Mouse (Mus musculus) limb, embryonic 15.5 days (tissue): Measurements from ENCODE around the gene Calm1. TPM values are rescaled to one million over a fixed set of nuclear protein-coding genes. Genes with fewer than 3 reads are reported as not detected.
"Not testable (repeated sequence)": the region's sequence is repeated elsewhere in the genome, so short reads cannot be mapped to it uniquely, and the experiment has no call there.

Source experiments
- ATAC-seq: fragments of 200-750 bp; cut with Nextera tagmentation; 2 replicates; pipeline ENCODE4 v1.8.0; 2017; ENCODE audit warnings: low read depth, moderate TSS enrichment; ENCODE audit not compliant: insufficient number of reproducible peaks, low FRiP score, low TSS enrichment
- H3K27ac ChIP-seq: fragments of 300-500 bp; sonication (generic); 2 replicates; pipeline ENCODE4 v1.5.1; 2015; ENCODE audit warnings: moderate library complexity, mild to moderate bottlenecking, inconsistent platforms
- H3K27me3 ChIP-seq: fragments of 300-500 bp; sonication (generic); 2 replicates; pipeline ENCODE4 v1.6.1; 2015; ENCODE audit warnings: inconsistent platforms
- H3K36me3 ChIP-seq: fragments of 300-500 bp; sonication (generic); 2 replicates; pipeline ENCODE4 v1.6.1; 2015; ENCODE audit warnings: inconsistent platforms
- H3K4me1 ChIP-seq: fragments of 300-500 bp; sonication (generic); 2 replicates; pipeline ENCODE4 v1.6.1; 2015; ENCODE audit warnings: inconsistent platforms
- H3K4me2 ChIP-seq: fragments of 300-500 bp; sonication (generic); 2 replicates; pipeline ENCODE4 v1.6.1; 2015; ENCODE audit warnings: mild to moderate bottlenecking, inconsistent platforms
- H3K4me3 ChIP-seq: fragments of 300-500 bp; sonication (generic); 2 replicates; pipeline ENCODE4 v1.5.1; 2015; ENCODE audit warnings: mild to moderate bottlenecking, inconsistent platforms
- H3K9ac ChIP-seq: fragments of 300-500 bp; sonication (generic); 2 replicates; pipeline ENCODE4 v1.6.1; 2015; ENCODE audit warnings: inconsistent platforms
- H3K9me3 ChIP-seq: fragments of 300-500 bp; sonication (generic); 2 replicates; pipeline ENCODE4 v1.6.1; 2016; ENCODE audit warnings: inconsistent platforms
- WGBS: fragments of 180-500 bp; shearing (Covaris S2); methylation state at CpG from one replicate; pipeline ENCODE4 v1.1.7; 2015; 5-methylcytosine and 5-hydroxymethylcytosine counted together
- polyA plus RNA-seq: library from polyadenylated mRNA; unstranded; fragments of >200 nt; fragmentation: Nextera tagmentation; extraction: Ambion mirVana; gene quantifications from 2 replicates; pipeline ENCODE4 v1.2.1, GENCODE M21; 2015

Gene Calm1
- polyA plus RNA-seq, 1 experiment from 2014 or later = 1,465 TPM

DNA sequence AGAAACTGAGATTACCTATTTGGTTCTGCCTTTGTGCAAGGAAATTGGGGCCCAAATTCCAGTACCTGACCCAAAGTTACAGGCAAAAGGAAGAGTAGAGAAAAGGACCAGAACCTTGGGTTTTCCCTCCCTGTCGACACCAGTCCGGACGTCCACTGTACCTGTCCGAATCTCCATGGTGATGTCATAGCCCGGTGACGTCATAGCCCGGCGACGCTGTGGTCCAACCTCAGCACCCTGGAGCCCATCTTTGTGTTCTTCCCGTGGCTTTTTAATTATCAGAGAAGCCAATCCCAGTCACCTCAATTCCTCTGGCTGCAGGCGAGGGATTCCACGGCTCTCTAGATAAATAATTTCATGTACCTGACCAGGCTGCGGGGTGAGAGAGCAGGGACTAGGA lies 18.4 kb upstream of the Calm1 start:
- Histone ChIP-seq H3K9me3 (no peaks in the 10 kb centered on the region), H3K4me2 (no peak overlapping the region), H3K9ac (no peak overlapping the region), H3K36me3 (no peaks in the 10 kb centered on the region), H3K27me3 (no peaks in the 10 kb centered on the region), H3K4me1 (peaks cover 7% of the 10 kb centered on the region; the same call in 1 of the 2 replicates), H3K4me3 (no peak overlapping the region), H3K27ac (no peak overlapping the region)
- ATAC-seq = no peak
- 89% methylated on average over 13 of the region's 13 CpGs for WGBS

DNA sequence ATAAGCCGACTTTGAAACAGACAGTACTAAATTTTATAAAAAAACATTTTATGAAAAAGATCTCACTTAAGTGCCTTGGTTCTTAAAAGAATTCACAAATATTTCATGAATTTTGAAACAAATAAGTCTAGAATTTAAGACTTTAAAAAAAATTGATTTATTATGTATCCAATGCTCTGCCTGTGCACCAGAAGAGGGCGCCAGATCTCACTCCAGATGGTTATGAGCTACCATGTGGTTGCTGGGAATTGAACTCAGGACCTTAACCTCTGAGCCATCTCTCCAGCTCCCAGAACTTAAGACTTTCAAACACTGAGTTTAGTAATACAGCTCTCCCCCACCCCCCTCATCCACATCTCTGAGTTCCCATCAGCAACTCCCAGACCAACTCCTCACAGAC lies 16.6 kb upstream of the Calm1 start:
- no peak overlapping the region for H3K27ac ChIP-seq
- peaks cover 7% of the 10 kb centered on the region; the same call in 1 of the 2 replicates for H3K4me1 ChIP-seq
- no peak for ATAC-seq
- H3K4me2 ChIP-seq = no peak overlapping the region
- no peaks in the 10 kb centered on the region for H3K36me3 ChIP-seq
- H3K27me3 ChIP-seq = no peaks in the 10 kb centered on the region
- 86% methylated on average over 2 of the region's 2 CpGs for WGBS
- H3K9ac ChIP-seq = no peak overlapping the region
- no peaks in the 10 kb centered on the region for H3K9me3 ChIP-seq
- no peak overlapping the region for H3K4me3 ChIP-seq

DNA sequence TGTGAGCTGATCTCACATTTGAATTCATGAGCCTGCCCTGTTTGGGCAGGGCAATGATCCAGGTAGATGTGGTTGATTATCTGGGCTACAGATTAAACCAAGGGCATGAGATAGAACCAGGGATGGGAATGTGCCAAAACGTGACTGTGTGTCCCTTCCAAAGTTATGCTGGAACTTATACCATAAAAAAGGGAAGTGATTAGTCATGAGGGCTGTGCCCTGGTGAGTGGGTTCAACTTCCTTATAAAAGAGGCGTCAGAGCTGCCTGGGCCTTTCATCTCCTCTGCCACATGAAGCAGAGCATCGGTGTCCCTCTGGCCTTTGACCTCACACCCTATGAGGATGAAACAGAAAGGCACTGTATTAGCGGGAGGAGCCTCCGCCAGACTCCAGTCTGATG lies 15.3 kb upstream of the Calm1 start:
- no peaks in the 10 kb centered on the region for H3K9me3 ChIP-seq
- H3K9ac ChIP-seq = no peak overlapping the region
- no peak overlapping the region for H3K4me2 ChIP-seq
- no peaks in the 10 kb centered on the region for H3K27me3 ChIP-seq
- ATAC-seq = no peak
- H3K4me3 ChIP-seq = no peak overlapping the region
- H3K36me3 ChIP-seq = no peaks in the 10 kb centered on the region
- H3K4me1 ChIP-seq = peaks cover 7% of the 10 kb centered on the region; the same call in 1 of the 2 replicates
- H3K27ac ChIP-seq = no peak overlapping the region
- 35% methylated on average over 5 of the region's 5 CpGs for WGBS

DNA sequence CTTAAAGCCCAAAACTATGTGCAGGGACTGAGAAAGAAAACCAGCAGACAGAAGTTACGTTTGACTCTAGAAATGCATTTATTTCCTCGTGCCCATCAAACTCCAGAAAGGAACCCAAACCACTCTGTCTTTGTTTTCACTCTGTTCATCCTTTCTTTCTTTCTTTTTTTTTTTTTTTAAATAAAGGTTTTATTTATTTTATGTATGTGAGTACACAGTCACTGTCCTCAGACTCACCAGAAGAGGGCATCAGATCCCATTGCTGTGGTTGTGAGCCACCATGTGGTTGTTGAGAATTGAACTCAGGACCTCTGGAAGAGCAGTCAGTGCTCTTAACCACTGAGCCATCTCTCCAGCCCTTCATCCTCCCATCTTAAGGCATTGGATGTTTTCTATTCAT lies 14.3 kb upstream of the Calm1 start:
- H3K4me3 ChIP-seq, H3K9me3 ChIP-seq, H3K27me3 ChIP-seq, H3K4me1 ChIP-seq, H3K4me2 ChIP-seq, ATAC-seq, H3K27ac ChIP-seq, H3K9ac ChIP-seq, H3K36me3 ChIP-seq: not testable (repeated sequence)
- 91% methylated on average over 2 of the region's 2 CpGs for WGBS

DNA sequence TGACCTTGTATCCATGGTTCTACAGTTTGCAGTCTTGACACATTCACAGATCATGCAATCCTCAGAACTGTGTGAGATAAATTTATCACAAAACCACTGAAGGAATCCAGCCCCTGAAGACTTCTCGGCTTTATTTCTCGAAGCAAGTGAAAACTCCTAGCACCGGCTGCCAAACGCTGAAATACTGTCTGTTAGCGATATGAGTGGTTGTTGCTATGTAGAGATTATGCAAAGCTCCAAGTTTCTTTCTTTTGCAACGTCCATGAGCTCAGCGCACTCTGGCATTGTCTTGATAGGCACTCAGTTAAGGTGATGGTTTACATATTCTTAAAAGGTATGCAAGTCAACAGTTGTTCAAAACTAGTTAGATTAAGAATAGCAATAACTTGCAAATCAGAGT lies 13.3 kb upstream of the Calm1 start:
- 76% methylated on average over 7 of the region's 7 CpGs for WGBS
- Histone ChIP-seq H3K4me1 (peaks cover 7% of the 10 kb centered on the region; the same call in 1 of the 2 replicates), H3K9ac (no peak overlapping the region), H3K4me3 (no peak overlapping the region), H3K4me2 (no peak overlapping the region), H3K27ac (peak overlapping the region; percentile 54; the same call in 1 of the 2 replicates), H3K27me3 (no peaks in the 10 kb centered on the region), H3K36me3 (no peaks in the 10 kb centered on the region), H3K9me3 (no peaks in the 10 kb centered on the region)
- ATAC-seq = no peak

DNA sequence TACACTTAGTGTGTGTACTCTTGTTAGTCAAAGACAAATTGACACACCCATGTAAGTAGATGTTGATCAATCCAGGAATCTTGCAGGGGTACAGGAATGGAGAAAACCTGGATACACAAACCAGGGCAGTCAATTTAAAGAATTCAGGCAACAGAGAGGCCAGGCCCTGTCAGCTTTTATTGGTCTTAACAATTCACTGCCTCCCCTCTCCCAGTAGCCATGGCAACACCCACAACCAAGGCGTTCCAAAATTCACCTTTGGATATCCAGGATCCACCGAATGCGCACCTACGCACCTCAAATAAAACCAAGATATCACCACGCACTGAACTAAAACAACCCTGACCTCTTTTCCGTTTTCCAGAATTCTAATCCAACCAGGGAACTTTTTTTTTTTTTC lies 12.9 kb upstream of the Calm1 start:
- peak overlapping the region; percentile 62 for H3K4me3 ChIP-seq
- no peak for ATAC-seq
- no peaks in the 10 kb centered on the region for H3K36me3 ChIP-seq
- 5% methylated on average over 6 of the region's 6 CpGs for WGBS
- no peaks in the 10 kb centered on the region for H3K27me3 ChIP-seq
- H3K4me1 ChIP-seq = peaks cover 7% of the 10 kb centered on the region; the same call in 1 of the 2 replicates
- H3K9ac ChIP-seq = peak overlapping the region; percentile 71; the same call in 1 of the 2 replicates
- peak overlapping the region; percentile 100 for H3K27ac ChIP-seq
- peak overlapping the region; percentile 60 for H3K4me2 ChIP-seq
- no peaks in the 10 kb centered on the region for H3K9me3 ChIP-seq

DNA sequence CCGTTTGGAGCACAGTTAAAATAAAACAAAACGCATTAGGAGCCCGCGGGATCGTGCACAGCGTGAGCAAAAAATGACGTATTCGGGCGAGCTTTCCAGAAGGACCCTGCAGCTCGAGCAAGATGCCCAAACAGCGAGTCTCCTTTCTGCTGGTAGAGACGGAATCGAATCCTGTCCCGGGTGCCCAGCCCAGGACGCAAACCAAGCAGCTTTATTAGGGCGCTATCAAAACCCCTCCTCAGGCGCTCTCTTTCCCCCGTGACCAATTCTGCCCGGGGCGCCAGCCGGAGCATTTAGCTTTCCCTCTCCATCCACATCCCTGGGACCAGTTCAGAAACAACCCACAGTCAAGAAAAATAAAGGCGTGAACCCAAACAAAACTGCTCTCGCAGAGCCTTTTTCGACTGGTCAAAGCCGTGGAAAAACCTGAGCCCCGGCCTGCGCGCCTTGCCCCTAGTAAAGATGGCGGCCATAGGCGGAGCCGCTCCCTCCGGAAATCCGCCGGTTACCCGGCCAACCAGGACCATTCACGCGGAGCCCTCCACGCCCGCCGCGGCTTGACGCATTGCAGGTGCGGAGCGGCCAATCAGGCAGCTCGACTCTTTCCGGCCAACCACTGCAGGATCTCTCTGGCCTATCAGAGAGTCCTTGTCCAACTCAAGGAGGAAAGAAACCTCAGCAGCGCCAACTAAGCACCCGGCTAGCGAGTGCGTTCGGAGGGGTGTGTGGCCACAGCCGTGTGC lies 12.1 kb upstream of the Calm1 start:
- ATAC-seq = peak; percentile 99
- peak overlapping the region; percentile 87 for H3K4me2 ChIP-seq
- H3K4me1 ChIP-seq = peaks cover 7% of the 10 kb centered on the region; the same call in 1 of the 2 replicates
- under 1% methylated on average over 52 of the region's 52 CpGs for WGBS
- peak overlapping the region; percentile 62 for H3K4me3 ChIP-seq
- H3K9me3 ChIP-seq = no peaks in the 10 kb centered on the region
- no peaks in the 10 kb centered on the region for H3K36me3 ChIP-seq
- peak overlapping the region; percentile 100 for H3K27ac ChIP-seq
- no peaks in the 10 kb centered on the region for H3K27me3 ChIP-seq
- peak overlapping the region; percentile 71 for H3K9ac ChIP-seq

DNA sequence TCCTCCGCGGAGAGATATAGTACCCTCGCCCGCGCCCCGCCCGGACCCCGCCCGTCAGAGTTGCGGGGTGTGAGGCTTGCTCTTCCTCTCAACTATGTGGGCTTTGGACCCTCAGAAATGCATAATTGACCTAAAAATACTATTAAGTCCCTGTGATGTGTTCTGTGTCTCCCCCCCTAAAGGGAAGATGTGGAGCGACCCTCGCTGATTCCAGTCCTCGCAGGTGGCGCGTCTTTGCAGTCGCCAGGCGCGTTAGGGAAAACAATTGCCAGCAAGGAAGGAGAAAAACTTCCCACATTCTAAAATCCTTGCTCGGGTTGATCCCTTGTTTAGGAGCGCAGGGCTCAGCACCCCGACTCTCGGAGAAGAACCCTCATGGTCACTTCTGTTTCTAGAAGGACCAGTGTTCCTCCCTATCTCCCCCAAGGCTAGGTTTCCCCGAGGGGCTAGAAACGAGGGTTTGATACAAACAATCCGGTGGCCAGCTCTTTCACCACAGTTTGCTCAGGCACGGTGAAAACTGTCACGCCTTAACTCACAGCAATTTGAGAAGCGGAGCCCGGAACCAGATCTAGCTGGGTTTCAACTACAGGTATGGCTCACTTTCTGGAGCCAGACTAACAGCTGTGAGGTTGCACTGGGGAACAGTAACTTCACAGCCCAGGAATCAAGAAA lies 11.3 kb upstream of the Calm1 start:
- ATAC-seq = no peak
- H3K36me3 ChIP-seq = no peaks in the 10 kb centered on the region
- H3K4me2 ChIP-seq = peak overlapping the region; percentile 87
- peak overlapping the region; percentile 62 for H3K4me3 ChIP-seq
- H3K9me3 ChIP-seq = no peaks in the 10 kb centered on the region
- peaks cover 7% of the 10 kb centered on the region; the same call in 1 of the 2 replicates for H3K4me1 ChIP-seq
- H3K27ac ChIP-seq = peak overlapping the region; percentile 100
- WGBS = 1% methylated on average over 29 of the region's 29 CpGs
- peak overlapping the region; percentile 61 for H3K9ac ChIP-seq
- H3K27me3 ChIP-seq = no peaks in the 10 kb centered on the region

DNA sequence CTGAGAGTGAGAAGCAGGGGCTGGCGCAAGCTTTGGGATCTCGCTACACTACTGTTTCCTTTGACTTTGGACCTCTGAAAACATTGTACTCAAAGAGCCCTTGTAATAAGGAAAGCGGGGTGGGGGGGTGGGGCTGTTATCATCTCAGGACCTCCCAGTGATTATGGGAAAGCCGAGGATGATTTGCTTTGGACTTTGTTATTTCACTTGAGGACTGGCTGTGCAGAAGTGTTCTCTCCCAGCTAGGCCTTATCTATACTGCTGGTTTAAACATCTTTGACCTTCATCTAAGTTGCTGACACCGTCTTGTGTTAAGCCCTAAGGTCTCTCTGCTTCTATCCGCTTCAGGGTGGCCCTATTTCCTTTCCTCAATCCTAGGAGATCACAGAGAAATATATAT lies 8.4 kb upstream of the Calm1 start:
- Histone ChIP-seq H3K9ac (no peak overlapping the region), H3K4me3 (no peak overlapping the region), H3K27me3 (no peaks in the 10 kb centered on the region), H3K36me3 (no peaks in the 10 kb centered on the region), H3K4me1 (peaks cover 7% of the 10 kb centered on the region; the same call in 1 of the 2 replicates), H3K9me3 (no peaks in the 10 kb centered on the region), H3K27ac (no peak overlapping the region), H3K4me2 (no peak overlapping the region)
- WGBS = 84% methylated on average over 6 of the region's 6 CpGs
- ATAC-seq = no peak

DNA sequence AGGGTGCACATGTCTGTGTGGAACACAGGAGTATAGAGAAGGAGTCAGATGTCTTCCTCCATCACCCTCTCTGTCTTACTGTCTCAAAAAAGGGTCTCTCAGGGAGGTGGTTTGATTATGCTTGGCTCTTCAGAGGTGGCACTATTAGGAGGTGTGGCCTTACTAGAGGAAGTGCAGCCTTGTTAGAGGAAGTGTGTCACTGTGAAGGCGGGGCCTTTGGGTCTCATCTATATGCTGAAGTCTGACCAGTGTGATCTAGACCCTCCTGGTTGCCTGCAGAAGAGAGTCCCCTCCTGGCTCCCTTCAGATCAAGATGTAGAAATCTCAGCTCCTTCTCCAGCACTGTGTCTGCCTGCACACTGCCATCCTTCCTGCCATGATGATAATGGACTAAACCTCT lies 5.1 kb upstream of the Calm1 start:
- H3K9ac ChIP-seq = no peak overlapping the region
- H3K4me3 ChIP-seq = no peak overlapping the region
- no peaks in the 10 kb centered on the region for H3K27me3 ChIP-seq
- peaks cover 3% of the 10 kb centered on the region; the same call in 1 of the 2 replicates for H3K4me1 ChIP-seq
- no peaks in the 10 kb centered on the region for H3K9me3 ChIP-seq
- no peak overlapping the region for H3K27ac ChIP-seq
- no peak overlapping the region for H3K4me2 ChIP-seq
- WGBS = 88% methylated on average over 1 of the region's 1 CpGs
- H3K36me3 ChIP-seq = no peaks in the 10 kb centered on the region
- no peak for ATAC-seq

DNA sequence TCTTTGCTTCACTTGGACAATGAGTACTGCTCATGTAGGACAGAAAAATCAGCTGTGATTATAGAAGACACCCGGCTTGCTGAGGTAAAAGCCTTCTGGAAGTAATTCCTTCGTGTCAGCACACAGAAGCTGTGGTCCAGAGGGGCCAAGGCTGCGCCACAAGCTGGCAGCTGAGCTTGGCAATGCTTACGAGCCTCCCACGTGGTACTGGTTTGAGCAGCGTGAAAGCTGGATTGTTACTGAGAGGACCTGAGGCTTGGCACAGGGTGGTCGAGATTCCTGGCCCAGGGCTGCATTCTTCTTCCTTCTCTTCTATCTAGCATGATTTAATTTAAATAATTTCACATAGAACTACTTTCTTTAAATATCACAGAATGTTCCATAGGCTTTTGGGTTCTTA lies 2.4 kb upstream of the Calm1 start:
- 49% methylated on average over 7 of the region's 7 CpGs for WGBS
- no peak overlapping the region for H3K9ac ChIP-seq
- no peaks in the 10 kb centered on the region for H3K36me3 ChIP-seq
- H3K27me3 ChIP-seq = no peaks in the 10 kb centered on the region
- no peak overlapping the region for H3K4me3 ChIP-seq
- no peaks in the 10 kb centered on the region for H3K9me3 ChIP-seq
- H3K4me2 ChIP-seq = no peak overlapping the region
- no peak overlapping the region for H3K27ac ChIP-seq
- ATAC-seq = no peak
- H3K4me1 ChIP-seq = peaks cover 13% of the 10 kb centered on the region

DNA sequence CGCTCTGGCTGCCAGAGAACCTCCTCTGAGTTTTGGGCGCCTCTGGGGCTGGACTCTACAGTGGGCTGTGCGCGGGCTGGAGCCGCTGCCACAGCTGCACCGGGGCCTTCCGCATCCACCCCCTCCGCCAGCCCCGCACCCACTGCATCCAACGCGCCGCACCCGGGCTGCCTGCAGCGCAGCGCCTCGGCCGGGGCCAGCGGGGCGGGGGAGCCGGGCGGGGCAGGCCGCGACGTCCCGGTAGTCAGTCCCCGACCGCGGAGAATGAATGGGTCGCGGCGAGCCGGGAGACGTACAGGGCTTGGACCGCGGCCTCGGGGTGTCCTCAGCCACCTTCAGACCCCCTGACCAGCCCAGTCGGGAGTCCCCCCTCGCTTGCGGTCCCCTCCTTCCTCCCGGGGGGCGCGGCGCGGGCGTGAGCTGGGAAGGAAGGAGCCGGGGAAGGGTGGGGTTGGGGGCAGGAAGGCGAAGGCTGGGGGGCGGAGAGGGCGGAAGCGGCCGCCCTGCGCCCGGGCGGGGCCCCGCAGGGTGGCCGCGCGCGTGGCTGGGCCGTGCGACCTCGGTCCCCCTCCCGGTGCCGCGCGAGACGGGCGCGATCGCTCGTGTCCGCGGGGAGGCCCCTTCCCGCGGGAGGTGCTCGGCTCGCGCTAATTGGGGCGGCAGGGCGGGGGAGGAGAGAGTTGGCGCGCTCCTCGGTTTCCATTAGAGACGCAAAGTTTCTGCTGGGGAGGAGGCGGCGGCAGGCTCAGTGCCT lies 833 bp downstream of the Calm1 start:
- Histone ChIP-seq H3K4me2 (peak overlapping the region; percentile 90), H3K27me3 (no peaks in the 10 kb centered on the region), H3K36me3 (peaks cover 24% of the 10 kb centered on the region), H3K9me3 (no peaks in the 10 kb centered on the region), H3K27ac (peak overlapping the region; percentile 91), H3K4me1 (peaks cover 34% of the 10 kb centered on the region), H3K9ac (peak overlapping the region; percentile 93), H3K4me3 (peak overlapping the region; percentile 100)
- ATAC-seq = peak; percentile 67
- WGBS = under 1% methylated on average over 59 of the region's 86 CpGs
